Comparison of ENCODE assay signal across 8 mouse cellular contexts in the genomic region with DNA sequence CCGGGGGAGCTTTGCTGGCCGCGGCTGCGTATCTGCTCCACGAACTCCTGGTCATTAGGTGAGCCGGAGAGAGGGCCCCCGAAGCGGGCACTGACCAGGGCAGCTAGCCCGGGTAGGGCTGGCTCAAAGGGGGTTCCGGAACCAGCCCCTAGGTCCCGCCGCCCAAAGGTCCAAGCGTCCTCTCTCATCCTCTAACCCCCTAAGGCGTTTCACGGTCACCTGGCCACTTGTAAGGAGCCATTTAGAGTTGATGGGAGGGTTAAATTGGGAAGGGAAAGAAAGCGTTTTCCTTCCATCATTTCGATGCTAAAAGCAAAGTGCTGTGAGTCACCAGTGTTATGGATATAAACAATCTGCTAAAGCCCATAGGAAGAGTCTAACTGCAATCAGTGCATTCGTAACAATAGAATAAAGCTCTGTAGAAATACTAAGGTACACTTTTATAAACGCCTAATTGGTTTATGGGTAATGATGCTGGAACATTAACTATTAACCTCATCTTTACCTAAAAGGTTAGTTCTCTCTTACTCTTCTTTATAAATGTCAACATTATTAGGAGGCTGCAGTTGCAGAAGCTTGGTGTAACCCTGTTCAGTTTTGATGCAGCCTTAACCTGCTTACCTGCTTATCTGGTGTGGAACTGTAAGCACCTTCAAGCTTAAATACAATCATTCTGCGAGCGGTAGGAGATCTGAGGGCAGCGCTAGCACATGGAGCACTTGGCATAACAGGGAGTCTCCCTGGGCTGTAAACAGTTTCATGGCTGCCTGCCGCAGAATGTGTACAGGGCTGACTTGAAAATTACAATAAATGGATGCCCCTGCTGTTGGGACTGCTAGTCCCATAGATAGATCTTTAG. TPM values are rescaled to one million over a fixed set of nuclear protein-coding genes. Genes with fewer than 3 reads are reported as not detected.
DNase-seq lines count a peak whose midpoint lies in the region; ATAC-seq and TF ChIP-seq lines count a peak whose summit lies in the region.

No protein-coding gene starts in this region.

- H3K4me3 ChIP-seq in megakaryocyte, embryonic 14.5 days (replicated peaks) = peak overlapping the region; percentile 91
- H3K4me3 ChIP-seq in hindbrain, embryonic 16.5 days (ENCODE audit: low read length) = peak overlapping the region; percentile 62
- peak overlapping the region; percentile 46 for H3K4me3 ChIP-seq in myocyte

- H3K4me1 ChIP-seq in megakaryocyte, embryonic 14.5 days = peaks cover 23% of the 10 kb centered on the region
- H3K4me1 ChIP-seq in hindbrain, embryonic 16.5 days (ENCODE audit: control insufficient read depth, insufficient read depth, low read depth, low read length) = peaks cover 19% of the 10 kb centered on the region

- H3ac ChIP-seq in myocyte (ENCODE audit: control insufficient read depth, insufficient read length) = peak overlapping the region; percentile 56

- peak overlapping the region; percentile 93 for H3K27ac ChIP-seq in hindbrain, embryonic 16.5 days (ENCODE audit: low read depth, low read length)

- 5% methylated on average over 23 of the region's 23 CpGs for WGBS in hindbrain, embryonic 16.5 days

- H3K4me2 ChIP-seq in hindbrain, embryonic 16.5 days (ENCODE audit: low read length) = peak overlapping the region; percentile 64
- H3K4me2 ChIP-seq in myocyte (ENCODE audit: low read depth) = peak overlapping the region; percentile 72

- no peaks in the 10 kb centered on the region for H3K79me2 ChIP-seq in myocyte (ENCODE audit: control insufficient read depth, insufficient read depth)

- H3K9me3 ChIP-seq in megakaryocyte, embryonic 14.5 days = no peaks in the 10 kb centered on the region
- no peaks in the 10 kb centered on the region for H3K9me3 ChIP-seq in hindbrain, embryonic 16.5 days (ENCODE audit: control insufficient read depth, low read length)

- no peak for DNase-seq in cerebellum, adult 8-10 months
- DNase-seq in layer of hippocampus, adult 9-10 months (ENCODE audit: low spot score) = no peak
- DNase-seq in right cerebral cortex, postnatal 14 days = no peak

- peaks cover 46% of the 10 kb centered on the region for H3K27me3 ChIP-seq in megakaryocyte, embryonic 14.5 days (replicated peaks)
- no peaks in the 10 kb centered on the region for H3K27me3 ChIP-seq in hindbrain, embryonic 16.5 days (replicated peaks; ENCODE audit: control insufficient read depth, insufficient read depth, low read length)
- H3K27me3 ChIP-seq in myocyte (ENCODE audit: control insufficient read depth, insufficient read depth, insufficient read length) = no peaks in the 10 kb centered on the region

- no peaks in the 10 kb centered on the region for H3K36me3 ChIP-seq in megakaryocyte, embryonic 14.5 days (replicated peaks; ENCODE audit: low read length)
- no peaks in the 10 kb centered on the region for H3K36me3 ChIP-seq in hindbrain, embryonic 16.5 days (ENCODE audit: control insufficient read depth, insufficient read depth, low read length)
- H3K36me3 ChIP-seq in myocyte (ENCODE audit: control insufficient read depth, insufficient read depth) = no peaks in the 10 kb centered on the region

- no peak for TF ChIP-seq POLR2A in myocyte (IDR thresholded peaks at IDR 0.05; ENCODE audit: insufficient read length, low read depth)

- H3K9ac ChIP-seq in hindbrain, embryonic 16.5 days (ENCODE audit: low read depth, low read length) = peak overlapping the region; percentile 94

- ATAC-seq in cerebellum, adult (ENCODE audit: insufficient number of reproducible peaks, low FRiP score, low TSS enrichment) = peak; percentile 52
- no peak for ATAC-seq in megakaryocyte, adult 5-6 weeks (ENCODE audit: poor library complexity, severe bottlenecking)
- peak; percentile 60 for ATAC-seq in hindbrain, embryonic 16.5 days

TF ChIP-seq in myocyte, 11 proteins besides CTCF, POLR2A, EP300 and RAD21:
- TF ChIP-seq REST (IDR thresholded peaks at IDR 0.05; ENCODE audit: insufficient read depth, insufficient read length) (no peak), POLR2AphosphoS2 (IDR thresholded peaks at IDR 0.05; ENCODE audit: insufficient read length, low read depth) (no peak), E2F4 (IDR thresholded peaks at IDR 0.05; ENCODE audit: insufficient read depth) (no peak), MYOG (IDR thresholded peaks at IDR 0.05; ENCODE audit: control insufficient read depth in 1 of 3, insufficient read depth in 1 of 3, insufficient read length in 2 of 3, low read depth in 2 of 3) (no peak), SRF (IDR thresholded peaks at IDR 0.05; ENCODE audit: control insufficient read depth, insufficient read length, low read depth) (no peak), MYOD1 (IDR thresholded peaks at IDR 0.05; ENCODE audit: control insufficient read depth in 1 of 3, insufficient read length in 2 of 3, low read depth in 2 of 3) (no peak), USF1 (IDR thresholded peaks at IDR 0.05; ENCODE audit: low read depth) (no peak), MAX (IDR thresholded peaks at IDR 0.05; ENCODE audit: low read depth) (no peak), CEBPB (IDR thresholded peaks at IDR 0.05; ENCODE audit: insufficient read depth, poor library complexity, severe bottlenecking) (no peak), TCF3 (IDR thresholded peaks at IDR 0.05; ENCODE audit: insufficient read length, low read depth) (no peak), TCF12 (IDR thresholded peaks at IDR 0.05; ENCODE audit: insufficient read depth, poor library complexity, severe bottlenecking) (no peak)
TF ChIP-seq in myocyte: peak in this region for 0.

RNA-seq across cellular contexts. Expression of gene Faxc, which starts 0.9 kb away (rescaled TPM):
- 1.4 TPM in 1 of 2 replicates, not detected in the other for polyA plus RNA-seq in megakaryocyte, embryonic 14.5 days (2012; ENCODE audit: insufficient read depth, low replicate concordance)
- total RNA-seq in megakaryocyte, adult 5-6 weeks (2015) = not detected in 2 replicates
- 0.07 TPM in 1 of 2 replicates, not detected in the other for total RNA-seq in megakaryocyte, adult 5-6 weeks (2017)
- polyA plus RNA-seq in hindbrain, embryonic 16.5 days (2015; fragmentation: Nextera tagmentation; extraction: Ambion mirVana) = 12.5 and 17.0 TPM in 2 replicates
- 2.7 TPM for polyA plus RNA-seq in myocyte (2012; fragmentation: generic; extraction: Trizol)

RNA-seq across cellular contexts. Expression of gene Coq3, which starts 52.5 kb away (rescaled TPM):
- 0.83 and 5.2 TPM in 2 replicates for polyA plus RNA-seq in megakaryocyte, embryonic 14.5 days (2012; ENCODE audit: insufficient read depth, low replicate concordance)
- 3.4 TPM in 2 replicates for total RNA-seq in megakaryocyte, adult 5-6 weeks (2015)
- total RNA-seq in megakaryocyte, adult 5-6 weeks (2017) = 3.5 and 4.7 TPM in 2 replicates
- 15.9 TPM in 2 replicates for polyA plus RNA-seq in hindbrain, embryonic 16.5 days (2015; fragmentation: Nextera tagmentation; extraction: Ambion mirVana)
- 11.1 TPM for polyA plus RNA-seq in myocyte (2012; fragmentation: generic; extraction: Trizol)
